Mouse (Mus musculus): Measurements from ENCODE around the gene Tor1aip1. TPM values are rescaled to one million over a fixed set of nuclear protein-coding genes. Genes with fewer than 3 reads are reported as not detected.
A peak's percentile ranks its signal among the peaks of the same experiment; 100 is the strongest.

Gene Tor1aip1
- polyA plus RNA-seq, 2 experiments = 27.2 to 45.6 TPM

GRCm38 (mm10) chr1:156058207-156058606 is 21.9 kb upstream of the Tor1aip1 start:
- H3K4me1 ChIP-seq (ENCODE audit: control insufficient read depth, insufficient read depth, low read length) = no peaks in the 10 kb centered on the region
- ATAC-seq (ENCODE audit: low FRiP score, low read depth) = no peak
- H3K4me3 ChIP-seq (replicated peaks; ENCODE audit: low read length) = no peak overlapping the region
- H3K36me3 ChIP-seq (ENCODE audit: control insufficient read depth, insufficient read depth, low read length) = peaks cover 44% of the 10 kb centered on the region
- no peak overlapping the region for H3K4me2 ChIP-seq (replicated peaks; ENCODE audit: low read depth, low read length, severe bottlenecking)
- no peaks in the 10 kb centered on the region for H3K27me3 ChIP-seq (ENCODE audit: control insufficient read depth, insufficient read depth, low read length)
- WGBS = 77% methylated on average over 2 of the region's 2 CpGs
- H3K9me3 ChIP-seq (ENCODE audit: control insufficient read depth, low read length) = no peaks in the 10 kb centered on the region
- no peak for TF ChIP-seq POLR2A (IDR thresholded peaks at IDR 0.05; ENCODE audit: borderline replicate concordance, extremely low read depth, insufficient read depth, insufficient read length)
- H3K27ac ChIP-seq (replicated peaks; ENCODE audit: low read depth, low read length) = no peak overlapping the region
- no peak for DNase-seq (ENCODE audit: low spot score)
- no peak overlapping the region for H3K9ac ChIP-seq (ENCODE audit: low read depth, low read length, severe bottlenecking)

GRCm38 (mm10) chr1:156046688-156047087 is 10.4 kb upstream of the Tor1aip1 start:
- DNase-seq (ENCODE audit: low spot score) (peak; percentile 71), ATAC-seq (ENCODE audit: low FRiP score, low read depth) (peak; percentile 75; the same call in 1 of the 2 replicates)
- no peaks in the 10 kb centered on the region for H3K27me3 ChIP-seq (ENCODE audit: control insufficient read depth, insufficient read depth, low read length)
- no peak overlapping the region for H3K27ac ChIP-seq (replicated peaks; ENCODE audit: low read depth, low read length)
- 79% methylated on average over 3 of the region's 3 CpGs for WGBS
- no peaks in the 10 kb centered on the region for H3K9me3 ChIP-seq (ENCODE audit: control insufficient read depth, low read length)
- H3K9ac ChIP-seq (ENCODE audit: low read depth, low read length, severe bottlenecking) = no peak overlapping the region
- TF ChIP-seq POLR2A (IDR thresholded peaks at IDR 0.05; ENCODE audit: borderline replicate concordance, extremely low read depth, insufficient read depth, insufficient read length) = no peak
- peaks cover 12% of the 10 kb centered on the region for H3K4me1 ChIP-seq (ENCODE audit: control insufficient read depth, insufficient read depth, low read length)
- no peak overlapping the region for H3K4me3 ChIP-seq (replicated peaks; ENCODE audit: low read length)
- peaks cover 69% of the 10 kb centered on the region for H3K36me3 ChIP-seq (ENCODE audit: control insufficient read depth, insufficient read depth, low read length)
- no peak overlapping the region for H3K4me2 ChIP-seq (replicated peaks; ENCODE audit: low read depth, low read length, severe bottlenecking)

- H3K36me3 ChIP-seq (ENCODE audit: control insufficient read depth, insufficient read depth, low read length) = peaks cover 45% of the 10 kb centered on the region
- no peaks in the 10 kb centered on the region for H3K27me3 ChIP-seq (ENCODE audit: control insufficient read depth, insufficient read depth, low read length)
- TF ChIP-seq POLR2A (IDR thresholded peaks at IDR 0.05; ENCODE audit: borderline replicate concordance, extremely low read depth, insufficient read depth, insufficient read length) = no peak
- ATAC-seq (ENCODE audit: low FRiP score, low read depth) (no peak), DNase-seq (ENCODE audit: low spot score) (no peak)
- H3K9ac ChIP-seq (ENCODE audit: low read depth, low read length, severe bottlenecking) = no peak overlapping the region
- no peak overlapping the region for H3K27ac ChIP-seq (replicated peaks; ENCODE audit: low read depth, low read length)
- H3K4me3 ChIP-seq (replicated peaks; ENCODE audit: low read length) = no peak overlapping the region
- no peak overlapping the region for H3K4me2 ChIP-seq (replicated peaks; ENCODE audit: low read depth, low read length, severe bottlenecking)
- H3K9me3 ChIP-seq (ENCODE audit: control insufficient read depth, low read length) = no peaks in the 10 kb centered on the region
- H3K4me1 ChIP-seq (ENCODE audit: control insufficient read depth, insufficient read depth, low read length) = peaks cover 12% of the 10 kb centered on the region
- 73% methylated on average over 5 of the region's 5 CpGs for WGBS
Observed at GRCm38 (mm10) chr1:156044211-156044611, 7.9 kb upstream of the Tor1aip1 start.

- peak; percentile 61 for DNase-seq (ENCODE audit: low spot score)
- peaks cover 37% of the 10 kb centered on the region for H3K36me3 ChIP-seq (ENCODE audit: control insufficient read depth, insufficient read depth, low read length)
- H3K27ac ChIP-seq (replicated peaks; ENCODE audit: low read depth, low read length) = no peak overlapping the region
- no peak for TF ChIP-seq POLR2A (IDR thresholded peaks at IDR 0.05; ENCODE audit: borderline replicate concordance, extremely low read depth, insufficient read depth, insufficient read length)
- H3K4me2 ChIP-seq (replicated peaks; ENCODE audit: low read depth, low read length, severe bottlenecking) = peak overlapping the region; percentile 21; the same call in 1 of the 2 replicates
- no peak overlapping the region for H3K9ac ChIP-seq (ENCODE audit: low read depth, low read length, severe bottlenecking)
- no peaks in the 10 kb centered on the region for H3K27me3 ChIP-seq (ENCODE audit: control insufficient read depth, insufficient read depth, low read length)
- no peak for ATAC-seq (ENCODE audit: low FRiP score, low read depth)
- peaks cover 12% of the 10 kb centered on the region for H3K4me1 ChIP-seq (ENCODE audit: control insufficient read depth, insufficient read depth, low read length)
- H3K4me3 ChIP-seq (replicated peaks; ENCODE audit: low read length) = no peak overlapping the region
- 21% methylated on average over 4 of the region's 4 CpGs for WGBS
- H3K9me3 ChIP-seq (ENCODE audit: control insufficient read depth, low read length) = no peaks in the 10 kb centered on the region
Observed at GRCm38 (mm10) chr1:156043027-156043426, 6.7 kb upstream of the Tor1aip1 start.

- Histone ChIP-seq H3K27me3 (ENCODE audit: control insufficient read depth, insufficient read depth, low read length) (no peaks in the 10 kb centered on the region), H3K9ac (ENCODE audit: low read depth, low read length, severe bottlenecking) (no peak overlapping the region), H3K4me2 (replicated peaks; ENCODE audit: low read depth, low read length, severe bottlenecking) (peak overlapping the region; percentile 91), H3K4me1 (ENCODE audit: control insufficient read depth, insufficient read depth, low read length) (peaks cover 12% of the 10 kb centered on the region), H3K4me3 (replicated peaks; ENCODE audit: low read length) (peak overlapping the region; percentile 65), H3K27ac (replicated peaks; ENCODE audit: low read depth, low read length) (0 out of 2 replicates have a peak overlapping the region, but pooled peaks have one; percentile 33), H3K9me3 (ENCODE audit: control insufficient read depth, low read length) (no peaks in the 10 kb centered on the region), H3K36me3 (ENCODE audit: control insufficient read depth, insufficient read depth, low read length) (peaks cover 32% of the 10 kb centered on the region)
- DNase-seq (ENCODE audit: low spot score) (no peak), ATAC-seq (ENCODE audit: low FRiP score, low read depth) (no peak)
- 88% methylated on average over 5 of the region's 5 CpGs for WGBS
- TF ChIP-seq POLR2A (IDR thresholded peaks at IDR 0.05; ENCODE audit: borderline replicate concordance, extremely low read depth, insufficient read depth, insufficient read length) = no peak
Observed at GRCm38 (mm10) chr1:156042481-156042880, 6.2 kb upstream of the Tor1aip1 start.

Measured in limb, embryonic 14.5 days (tissue).